Mouse (Mus musculus): Measurements from ENCODE around the gene Gm21800. TPM values are rescaled to one million over a fixed set of nuclear protein-coding genes. Genes with fewer than 3 reads are reported as not detected.
"Not testable (repeated sequence)": the region's sequence is repeated elsewhere in the genome, so short reads cannot be mapped to it uniquely, and the experiment has no call there.

Gm21800 gene
- polyA plus RNA-seq (2015; fragmentation: Nextera tagmentation; extraction: Ambion mirVana) = not detected in 2 replicates

DNA sequence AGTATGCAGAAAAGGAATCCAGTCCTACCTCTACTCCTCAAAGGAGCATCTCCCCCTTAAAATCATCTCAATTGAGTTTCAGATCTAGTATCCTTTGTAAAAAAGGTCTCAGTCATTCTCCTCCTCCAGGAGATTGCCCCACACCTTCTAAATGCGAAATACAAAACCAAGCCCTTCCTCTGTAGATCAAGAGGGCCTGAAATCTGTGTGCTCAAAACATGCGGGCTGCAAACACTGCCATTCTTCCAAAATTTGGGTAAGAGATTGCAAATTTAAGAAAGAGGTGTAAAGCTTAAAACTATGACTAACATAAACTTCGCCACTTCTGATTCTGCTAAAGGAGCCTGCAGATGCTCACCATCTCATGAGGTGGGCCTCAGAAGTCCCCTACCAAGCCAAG is at the start of gene Gm21800:
Gm21800 (plus strand) TSS at position 301 of the 400 bp plus-strand sequence.
- H3K27ac ChIP-seq (ENCODE audit: low read depth); H3K4me1 ChIP-seq (ENCODE audit: insufficient read depth); ATAC-seq; H3K9me3 ChIP-seq (ENCODE audit: low read length); DNase-seq; H3K4me2 ChIP-seq (ENCODE audit: low read depth, low read length); H3K27me3 ChIP-seq (ENCODE audit: insufficient read depth, low read length); H3K9ac ChIP-seq (replicated peaks); H3K36me3 ChIP-seq (replicated peaks; ENCODE audit: insufficient read depth, low read length); H3K4me3 ChIP-seq (ENCODE audit: low read depth, low read length): not testable (repeated sequence)
- WGBS (ENCODE audit: insufficient replicate concordance) = no CpG with 5 or more reads among the region's 3 CpGs

All from liver, postnatal 0 days (tissue).